Mouse (Mus musculus): ENCODE measurements around the gene Klhl33. TPM values are rescaled to one million over a fixed set of nuclear protein-coding genes. Genes with fewer than 3 reads are reported as not detected.

Klhl33 gene
- polyA plus RNA-seq, 1 experiment from 2014 or later, result 0.20 TPM

- H3K27me3 ChIP-seq (ENCODE audit: control insufficient read depth, insufficient read depth, low read length), result peaks cover 8% of the 10 kb centered on the region
- H3K9ac ChIP-seq (ENCODE audit: low read depth, low read length), result no peak overlapping the region
- no peak overlapping the region for H3K4me3 ChIP-seq (ENCODE audit: low read length)
- no peaks in the 10 kb centered on the region for H3K4me1 ChIP-seq (ENCODE audit: control insufficient read depth, insufficient read depth, low read length)
- no peak for ATAC-seq (ENCODE audit: low FRiP score, low TSS enrichment)
- no peak overlapping the region for H3K4me2 ChIP-seq (replicated peaks; ENCODE audit: low read depth, low read length)
- no peaks in the 10 kb centered on the region for H3K36me3 ChIP-seq (ENCODE audit: control insufficient read depth, insufficient read depth, low read length)
- H3K27ac ChIP-seq (ENCODE audit: low read depth, low read length), result no peak overlapping the region
- no peaks in the 10 kb centered on the region for H3K9me3 ChIP-seq (ENCODE audit: control insufficient read depth, low read length)
- 86% methylated on average over 22 of the region's 22 CpGs for WGBS
These were observed 4.5 kb downstream of the Klhl33 start for GRCm38 (mm10) chr14:50892541-50893459.

DNA sequence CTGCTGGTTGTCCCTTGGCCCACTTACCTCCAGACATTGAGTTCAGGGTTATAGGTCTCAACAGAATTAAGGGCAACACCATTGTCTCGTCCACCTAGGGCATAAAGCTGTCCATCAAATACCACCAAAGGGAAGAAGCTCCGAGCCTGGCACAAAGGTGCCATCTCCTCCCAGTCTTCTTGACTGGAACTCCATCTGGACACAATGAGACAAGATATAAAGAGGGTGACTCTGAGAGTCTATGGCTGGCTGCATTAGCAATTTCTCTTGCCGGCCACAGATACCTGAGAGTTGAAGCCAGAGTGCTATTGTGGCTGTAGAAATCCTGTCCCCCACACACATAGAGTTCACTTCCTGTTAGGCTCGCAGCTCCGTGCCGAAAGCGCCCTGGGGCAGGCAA, 5.2 kb downstream of the Klhl33 start:
- Histone ChIP-seq H3K27ac (ENCODE audit: low read depth, low read length) (no peak overlapping the region), H3K9ac (ENCODE audit: low read depth, low read length) (no peak overlapping the region), H3K4me1 (ENCODE audit: control insufficient read depth, insufficient read depth, low read length) (no peaks in the 10 kb centered on the region), H3K4me3 (ENCODE audit: low read length) (no peak overlapping the region), H3K9me3 (ENCODE audit: control insufficient read depth, low read length) (no peaks in the 10 kb centered on the region), H3K36me3 (ENCODE audit: control insufficient read depth, insufficient read depth, low read length) (no peaks in the 10 kb centered on the region), H3K4me2 (replicated peaks; ENCODE audit: low read depth, low read length) (no peak overlapping the region), H3K27me3 (ENCODE audit: control insufficient read depth, insufficient read depth, low read length) (0 out of 2 replicates have a peak, but pooled peaks cover 1% of the 10 kb centered on the region)
- WGBS, result 83% methylated on average over 7 of the region's 7 CpGs
- no peak for ATAC-seq (ENCODE audit: low FRiP score, low TSS enrichment)

- Histone ChIP-seq H3K27ac (ENCODE audit: low read depth, low read length) (no peak overlapping the region), H3K9me3 (ENCODE audit: control insufficient read depth, low read length) (no peaks in the 10 kb centered on the region), H3K27me3 (ENCODE audit: control insufficient read depth, insufficient read depth, low read length) (no peaks in the 10 kb centered on the region), H3K9ac (ENCODE audit: low read depth, low read length) (no peak overlapping the region), H3K4me3 (ENCODE audit: low read length) (no peak overlapping the region), H3K36me3 (ENCODE audit: control insufficient read depth, insufficient read depth, low read length) (no peaks in the 10 kb centered on the region), H3K4me1 (ENCODE audit: control insufficient read depth, insufficient read depth, low read length) (no peaks in the 10 kb centered on the region), H3K4me2 (replicated peaks; ENCODE audit: low read depth, low read length) (no peak overlapping the region)
- ATAC-seq (ENCODE audit: low FRiP score, low TSS enrichment), result no peak
- 92% methylated on average over 8 of the region's 8 CpGs for WGBS
These were observed 5.7 kb downstream of the Klhl33 start for GRCm38 (mm10) chr14:50891621-50892020.

DNA sequence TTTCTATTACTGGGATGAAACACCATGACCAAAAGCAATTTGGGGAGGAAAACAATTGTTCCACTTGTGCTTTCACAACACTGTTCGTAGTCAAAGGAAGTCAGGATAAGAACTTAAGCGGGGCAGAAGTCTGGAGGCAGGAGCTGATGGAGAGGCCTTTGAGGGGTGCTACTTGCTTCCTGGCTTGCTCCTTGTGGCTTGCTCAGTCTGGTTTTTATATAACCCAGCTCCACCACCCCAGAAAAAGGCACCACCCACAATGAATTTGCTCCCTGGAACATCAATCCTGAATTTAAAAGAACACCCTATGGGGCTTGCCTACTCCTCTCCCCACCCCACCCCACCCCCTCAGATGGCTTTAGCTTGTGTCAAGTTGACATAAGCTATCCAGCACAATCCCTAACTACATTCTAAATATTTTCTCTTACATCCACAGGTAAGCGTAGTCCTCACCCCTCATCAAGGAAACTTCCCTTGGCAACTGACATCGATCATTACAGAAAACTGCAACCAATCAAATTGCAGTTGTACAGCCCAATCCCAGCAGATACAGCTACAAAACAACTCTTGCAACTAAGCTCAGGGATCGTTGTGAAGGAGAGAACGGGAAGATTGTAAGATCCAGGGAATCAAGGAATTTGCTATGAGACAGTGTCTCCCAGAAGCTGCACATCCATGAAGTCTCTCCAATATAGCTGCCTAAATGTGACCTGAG, 20.9 kb downstream of the Klhl33 start:
- Histone ChIP-seq H3K4me2 (replicated peaks; ENCODE audit: low read depth, low read length) (no peak overlapping the region), H3K9me3 (ENCODE audit: control insufficient read depth, low read length) (no peaks in the 10 kb centered on the region), H3K4me3 (ENCODE audit: low read length) (no peak overlapping the region), H3K27me3 (ENCODE audit: control insufficient read depth, insufficient read depth, low read length) (no peaks in the 10 kb centered on the region), H3K36me3 (ENCODE audit: control insufficient read depth, insufficient read depth, low read length) (no peaks in the 10 kb centered on the region), H3K4me1 (ENCODE audit: control insufficient read depth, insufficient read depth, low read length) (no peaks in the 10 kb centered on the region), H3K27ac (ENCODE audit: low read depth, low read length) (no peak overlapping the region), H3K9ac (ENCODE audit: low read depth, low read length) (no peak overlapping the region)
- no peak for ATAC-seq (ENCODE audit: low FRiP score, low TSS enrichment)
- 87% methylated on average over 6 of the region's 6 CpGs for WGBS

DNA sequence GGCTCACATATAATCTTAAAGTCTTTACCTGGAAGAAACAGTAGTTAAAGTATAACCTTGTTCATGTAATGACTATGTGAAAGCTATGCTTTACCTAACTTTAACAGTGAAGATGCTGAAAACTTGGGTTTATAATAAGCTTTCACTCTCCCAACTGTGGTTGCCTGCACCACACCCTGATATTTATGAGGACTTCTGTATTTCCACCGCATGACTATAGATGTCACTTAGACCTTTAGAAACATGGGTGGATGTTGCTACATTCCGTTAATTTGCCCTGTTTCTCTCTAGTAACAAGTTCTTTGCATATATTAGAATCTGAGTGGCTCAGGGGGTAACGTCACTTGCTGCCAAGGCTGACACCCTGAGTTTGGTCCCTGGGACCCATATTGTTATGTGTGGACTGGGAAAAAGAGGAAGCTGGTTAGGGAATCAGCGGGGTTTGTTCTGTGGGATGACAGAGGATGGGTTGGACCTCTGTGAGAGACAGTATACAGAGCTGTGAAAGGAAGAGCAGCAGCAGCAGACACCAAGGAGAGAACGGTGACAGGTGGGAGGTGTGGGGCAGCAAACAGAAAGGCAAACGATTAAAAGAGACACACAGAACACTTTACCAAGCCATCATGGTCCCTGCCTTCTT, 21.6 kb downstream of the Klhl33 start:
- no peak for ATAC-seq (ENCODE audit: low FRiP score, low TSS enrichment)
- WGBS, result 81% methylated on average over 6 of the region's 6 CpGs
- H3K27ac ChIP-seq (ENCODE audit: low read depth, low read length), result no peak overlapping the region

DNA sequence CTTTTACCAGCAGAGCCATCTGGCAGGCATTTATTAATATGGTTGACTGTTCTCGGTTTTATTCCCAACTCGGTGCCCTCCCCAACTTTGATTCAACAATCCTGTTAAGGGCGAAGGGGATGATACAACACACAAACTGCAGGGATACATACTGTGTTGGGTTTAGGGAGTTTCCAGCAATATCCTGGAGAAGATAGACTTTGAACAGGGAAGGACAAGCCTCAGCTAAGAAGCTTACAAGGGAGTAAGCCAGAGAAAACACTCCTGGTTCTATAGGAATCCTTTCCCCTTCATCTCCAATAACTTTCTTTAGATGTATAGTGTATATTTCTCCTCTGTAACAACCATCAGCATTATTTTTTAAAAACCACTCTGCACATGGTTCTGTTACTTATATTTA, 22.1 kb downstream of the Klhl33 start:
- Histone ChIP-seq H3K4me1 (ENCODE audit: control insufficient read depth, insufficient read depth, low read length) (no peaks in the 10 kb centered on the region), H3K27ac (ENCODE audit: low read depth, low read length) (no peak overlapping the region), H3K27me3 (ENCODE audit: control insufficient read depth, insufficient read depth, low read length) (no peaks in the 10 kb centered on the region), H3K4me2 (replicated peaks; ENCODE audit: low read depth, low read length) (no peak overlapping the region), H3K36me3 (ENCODE audit: control insufficient read depth, insufficient read depth, low read length) (no peaks in the 10 kb centered on the region), H3K9ac (ENCODE audit: low read depth, low read length) (no peak overlapping the region), H3K9me3 (ENCODE audit: control insufficient read depth, low read length) (no peaks in the 10 kb centered on the region), H3K4me3 (ENCODE audit: low read length) (no peak overlapping the region)
- WGBS, result 90% methylated on average over 3 of the region's 3 CpGs
- ATAC-seq (ENCODE audit: low FRiP score, low TSS enrichment), result no peak

More for the DNA sequence above, 21.6 kb downstream of the Klhl33 start:
- Histone ChIP-seq H3K4me1 (ENCODE audit: control insufficient read depth, insufficient read depth, low read length) (no peaks in the 10 kb centered on the region), H3K4me2 (replicated peaks; ENCODE audit: low read depth, low read length) (no peak overlapping the region), H3K9me3 (ENCODE audit: control insufficient read depth, low read length) (no peaks in the 10 kb centered on the region), H3K4me3 (ENCODE audit: low read length) (no peak overlapping the region), H3K36me3 (ENCODE audit: control insufficient read depth, insufficient read depth, low read length) (no peaks in the 10 kb centered on the region), H3K9ac (ENCODE audit: low read depth, low read length) (no peak overlapping the region), H3K27me3 (ENCODE audit: control insufficient read depth, insufficient read depth, low read length) (no peaks in the 10 kb centered on the region)

DNA sequence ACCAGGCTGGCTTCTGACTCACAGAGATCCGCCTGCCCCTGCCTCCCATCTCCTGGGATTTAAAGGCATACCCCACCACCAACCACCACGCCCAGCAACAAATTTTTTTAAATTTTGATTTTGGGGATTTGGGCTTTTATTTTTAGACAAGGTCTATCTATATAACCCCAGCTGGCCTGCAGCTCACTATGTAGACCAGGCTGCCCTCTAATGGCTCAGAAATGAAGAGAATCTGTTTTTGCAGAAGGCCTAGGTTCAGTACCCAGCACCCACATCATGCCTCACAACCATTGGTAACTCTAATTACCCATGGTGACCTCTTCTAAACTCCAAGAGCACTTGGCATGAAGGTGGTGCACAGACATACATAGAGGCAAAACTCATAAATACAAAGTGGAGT, 26.0 kb downstream of the Klhl33 start:
- H3K27me3 ChIP-seq (ENCODE audit: control insufficient read depth, insufficient read depth, low read length), result no peaks in the 10 kb centered on the region
- no peaks in the 10 kb centered on the region for H3K9me3 ChIP-seq (ENCODE audit: control insufficient read depth, low read length)
- WGBS, result 94% methylated on average over 2 of the region's 2 CpGs
- no peaks in the 10 kb centered on the region for H3K36me3 ChIP-seq (ENCODE audit: control insufficient read depth, insufficient read depth, low read length)
- ATAC-seq (ENCODE audit: low FRiP score, low TSS enrichment), result no peak
- H3K27ac ChIP-seq (ENCODE audit: low read depth, low read length), result no peak overlapping the region
- H3K4me1 ChIP-seq (ENCODE audit: control insufficient read depth, insufficient read depth, low read length), result no peaks in the 10 kb centered on the region
- H3K4me3 ChIP-seq (ENCODE audit: low read length), result no peak overlapping the region
- H3K9ac ChIP-seq (ENCODE audit: low read depth, low read length), result no peak overlapping the region
- peak overlapping the region; percentile 59; the same call in 1 of the 2 replicates for H3K4me2 ChIP-seq (replicated peaks; ENCODE audit: low read depth, low read length)

DNA sequence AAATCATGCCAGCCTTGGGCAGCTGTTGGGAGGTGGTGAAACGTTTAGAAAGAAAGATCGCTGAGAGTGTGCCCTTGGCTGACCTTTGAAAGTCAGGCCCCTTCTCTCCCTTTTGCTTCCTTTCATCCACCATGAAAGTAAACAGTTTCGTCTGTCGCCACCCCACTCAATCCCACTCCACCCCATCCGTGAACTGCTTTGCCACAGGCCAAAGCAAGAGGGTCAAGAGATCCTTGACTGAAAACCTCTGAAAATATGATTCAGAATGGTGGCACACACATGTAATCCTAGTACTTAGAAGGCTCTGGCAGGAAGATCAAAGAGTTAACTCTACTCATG, 26.5 kb downstream of the Klhl33 start:
- Histone ChIP-seq H3K4me3 (ENCODE audit: low read length) (peak overlapping the region; percentile 56), H3K36me3 (ENCODE audit: control insufficient read depth, insufficient read depth, low read length) (no peaks in the 10 kb centered on the region), H3K9ac (ENCODE audit: low read depth, low read length) (peak overlapping the region; percentile 62; the same call in 1 of the 2 replicates), H3K27me3 (ENCODE audit: control insufficient read depth, insufficient read depth, low read length) (no peaks in the 10 kb centered on the region), H3K27ac (ENCODE audit: low read depth, low read length) (no peak overlapping the region), H3K4me2 (replicated peaks; ENCODE audit: low read depth, low read length) (peak overlapping the region; percentile 59), H3K4me1 (ENCODE audit: control insufficient read depth, insufficient read depth, low read length) (no peaks in the 10 kb centered on the region), H3K9me3 (ENCODE audit: control insufficient read depth, low read length) (no peaks in the 10 kb centered on the region)
- no peak; the same call in 1 of the 2 replicates for ATAC-seq (ENCODE audit: low FRiP score, low TSS enrichment)
- 23% methylated on average over 5 of the region's 5 CpGs for WGBS

Measured in kidney, embryonic 14.5 days (tissue).